Mouse (Mus musculus) lung, postnatal 0 days (tissue): ENCODE data around the gene Gm20388.

Source experiments
- CTCF ChIP-seq: IDR thresholded peaks from 2 replicates; pipeline ENCODE4 v1.5.1; 2016; ENCODE audit warnings: antibody characterized with exemption, mild to moderate bottlenecking
- EP300 ChIP-seq: IDR thresholded peaks from 2 replicates; pipeline ENCODE4 v1.6.1; 2016; ENCODE audit warnings: antibody characterized with exemption, mild to moderate bottlenecking, control low read depth

GRCm38 (mm10) chr8:122853340-122853771, 2942.7 kb downstream of the Gm20388 start:
- TF ChIP-seq CTCF, result no peak
- TF ChIP-seq EP300, result no peak
